Mouse (Mus musculus) layer of hippocampus, adult 18-20 months (tissue): ENCODE measurements around the gene Sccpdh. TPM values are rescaled to one million over a fixed set of nuclear protein-coding genes. Genes with fewer than 3 reads are reported as not detected.
"Not testable (repeated sequence)": the region's sequence is repeated elsewhere in the genome, so short reads cannot be mapped to it uniquely, and the experiment has no call there.

ENCODE experiments used
- DNase-seq, 2 experiments: peaks; one replicate each; pipeline ENCODE4 v3.0.0; 2022; ENCODE audit warnings: low spot score in 2 of 2
- long read RNA-seq: library from polyadenylated mRNA; stranded (forward); transcript quantifications from one replicate; pipeline ENCODE4 v2.0.0, GENCODE M21; 2021
- total RNA-seq, 2 experiments: library from RNA; stranded (reverse); gene quantifications; 2 replicates each; pipeline ENCODE4 v1.2.3; 2021

The Sccpdh gene
- 10 to 100 TPM; 57.6 to 62.7 TPM for total RNA-seq
- long read RNA-seq, transcript Sccpdh-201 (12 exons, 1,948 nt), result major isoform, 98 of 102 reads
- long read RNA-seq, partial matches to known transcripts, result 0 of 102 reads
- long read RNA-seq, other reads (novel, unspliced or antisense), result 3 of 102 reads

GRCm38 (mm10) chr1:179668013-179668805 lies at the start of gene Sccpdh:
Sccpdh (plus strand) TSS chr1:179668210.
- peak; percentile 69 to 78 for DNase-seq

GRCm38 (mm10) chr1:179622665-179623064 lies 45.3 kb upstream of the Sccpdh start:
- no peak for DNase-seq

GRCm38 (mm10) chr1:179623657-179624056 lies 44.4 kb upstream of the Sccpdh start:
- DNase-seq, result peak in 1 of 2 experiments; percentile 42

- DNase-seq, result peak in 1 of 2 experiments; percentile 46
Measured at GRCm38 (mm10) chr1:179624354-179624753, 43.7 kb upstream of the Sccpdh start.

- DNase-seq, result no peak
Measured at GRCm38 (mm10) chr1:179627855-179628254, 40.2 kb upstream of the Sccpdh start.

GRCm38 (mm10) chr1:179628438-179629106 lies 39.4 kb upstream of the Sccpdh start:
- DNase-seq, result no peak

- no peak for DNase-seq
Measured at GRCm38 (mm10) chr1:179629276-179629675, 38.7 kb upstream of the Sccpdh start.

GRCm38 (mm10) chr1:179632746-179633413 lies 35.1 kb upstream of the Sccpdh start:
- DNase-seq, result no peak

- peak in 1 of 2 experiments; percentile 51 for DNase-seq
Measured at GRCm38 (mm10) chr1:179633414-179633752, 34.6 kb upstream of the Sccpdh start.

- no peak for DNase-seq
Measured at GRCm38 (mm10) chr1:179634159-179634558, 33.9 kb upstream of the Sccpdh start.

GRCm38 (mm10) chr1:179642726-179643125 lies 25.3 kb upstream of the Sccpdh start:
- no peak for DNase-seq

- no peak for DNase-seq
Measured at GRCm38 (mm10) chr1:179644151-179644550, 23.9 kb upstream of the Sccpdh start.

- DNase-seq, result peak; percentile 86 to 92
Measured at GRCm38 (mm10) chr1:179645101-179645979, 22.7 kb upstream of the Sccpdh start.

- no peak for DNase-seq
Measured at GRCm38 (mm10) chr1:179645980-179646268, 22.1 kb upstream of the Sccpdh start.

- not testable (repeated sequence) for DNase-seq
Measured at GRCm38 (mm10) chr1:179648678-179649077, 19.3 kb upstream of the Sccpdh start.

- DNase-seq, result no peak
Measured at GRCm38 (mm10) chr1:179649324-179649723, 18.7 kb upstream of the Sccpdh start.

- DNase-seq, result no peak
Measured at GRCm38 (mm10) chr1:179650284-179650683, 17.7 kb upstream of the Sccpdh start.

GRCm38 (mm10) chr1:179651224-179651623 lies 16.8 kb upstream of the Sccpdh start:
- no peak for DNase-seq

- peak in 1 of 2 experiments; percentile 30 for DNase-seq
Measured at GRCm38 (mm10) chr1:179663065-179663464, 4.9 kb upstream of the Sccpdh start.

- no peak for DNase-seq
Measured at GRCm38 (mm10) chr1:179664309-179664930, 3.6 kb upstream of the Sccpdh start.
